Mouse (Mus musculus) midbrain, postnatal 0 days (tissue): ENCODE results near the gene Elf4. TPM values are rescaled to one million over a fixed set of nuclear protein-coding genes. Genes with fewer than 3 reads are reported as not detected.

Experiments used
- ATAC-seq: fragments of 200-750 bp; cut with Nextera tagmentation; 2 replicates; pipeline ENCODE4 v1.8.0; 2017; ENCODE audit warnings: moderate number of reproducible peaks, mild to moderate bottlenecking, moderate TSS enrichment, moderate library complexity; ENCODE audit not compliant: low FRiP score
- DNase-seq: peaks from one replicate; pipeline ENCODE4 v3.0.0-alpha.2; 2015; ENCODE audit warnings: low spot score
- H3K27ac ChIP-seq: fragments of 300-500 bp; sonication (generic); 2 replicates; pipeline ENCODE4 v1.5.1; 2014; ENCODE audit warnings: low read depth, mild to moderate bottlenecking, low read length, mixed read lengths
- H3K27me3 ChIP-seq: fragments of 300-500 bp; sonication (generic); 2 replicates; pipeline ENCODE4 v1.6.1; 2014; ENCODE audit warnings: low read length, control low read depth, mixed read lengths; ENCODE audit not compliant: insufficient read depth
- H3K36me3 ChIP-seq: fragments of 300-500 bp; sonication (generic); 2 replicates; pipeline ENCODE4 v1.6.1; 2014; ENCODE audit warnings: low read length, control low read depth, mixed read lengths; ENCODE audit not compliant: insufficient read depth
- H3K4me1 ChIP-seq: fragments of 300-500 bp; sonication (generic); 2 replicates; pipeline ENCODE4 v1.6.1; 2014; ENCODE audit warnings: mild to moderate bottlenecking, control low read depth, antibody characterized with exemption, low read length, mixed read lengths; ENCODE audit not compliant: insufficient read depth
- H3K4me2 ChIP-seq: fragments of 300-500 bp; sonication (generic); 2 replicates; pipeline ENCODE4 v1.6.1; 2014; ENCODE audit warnings: low read depth, mild to moderate bottlenecking, low read length, mixed read lengths; ENCODE audit not compliant: poor library complexity, severe bottlenecking
- H3K4me3 ChIP-seq: fragments of 300-500 bp; sonication (generic); 2 replicates; pipeline ENCODE4 v1.5.1; 2014; ENCODE audit warnings: low read depth, mild to moderate bottlenecking, low read length, moderate library complexity
- H3K9ac ChIP-seq: fragments of 300-500 bp; sonication (generic); replicated peaks from 2 replicates; pipeline ENCODE4 v1.6.1; 2014; ENCODE audit warnings: mild to moderate bottlenecking, low read length, moderate library complexity, mixed read lengths; ENCODE audit not compliant: poor library complexity, severe bottlenecking
- H3K9me3 ChIP-seq: fragments of 300-500 bp; sonication (generic); 2 replicates; pipeline ENCODE4 v1.6.1; 2016; ENCODE audit warnings: low read length, control low read depth
- CTCF ChIP-seq: IDR thresholded peaks from 2 replicates; pipeline ENCODE4 v1.5.1; 2016; ENCODE audit warnings: antibody characterized with exemption, mild to moderate bottlenecking
- WGBS: fragments of 180-500 bp; shearing (Covaris S2); extraction: QIAGEN DNeasy Blood & Tissue Kit; methylation state at CpG from one replicate; pipeline ENCODE4 v1.1.7; 2014; 5-methylcytosine and 5-hydroxymethylcytosine counted together
- polyA plus RNA-seq: library from polyadenylated mRNA; unstranded; fragments of >200 nt; fragmentation: Nextera tagmentation; extraction: Ambion mirVana; gene quantifications from 2 replicates; pipeline ENCODE4 v1.2.1, GENCODE M21; 2015
- total RNA-seq: library from RNA; depleted of rRNA; stranded (reverse); fragments of >200 nt; gene quantifications from 2 replicates; pipeline ENCODE4 v1.2.3, GENCODE M21; 2014

Gene Elf4
- total and polyA plus RNA-seq, 2 experiments from 2014 or later: 0.22 to 0.99 TPM

DNA sequence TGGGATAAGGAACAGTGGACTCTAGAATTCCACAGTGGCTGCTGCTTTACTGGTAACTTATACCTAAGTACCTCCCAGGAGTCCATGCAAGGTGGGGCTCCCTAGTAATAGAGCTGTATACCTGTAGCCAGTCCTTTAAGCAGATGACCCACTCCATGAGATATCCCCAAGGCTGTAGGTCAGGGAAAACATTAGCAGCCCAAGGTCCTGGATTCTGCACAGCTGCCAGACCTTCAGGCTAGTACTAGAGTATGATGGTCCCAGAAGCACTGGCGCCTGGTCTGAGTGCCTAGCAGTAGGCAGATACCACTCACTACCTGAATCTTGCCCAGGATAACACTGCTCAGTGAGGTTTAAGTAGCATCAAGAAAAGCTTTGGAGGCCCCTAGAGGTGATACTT is 28.7 kb downstream of the Elf4 start:
- WGBS: 76% methylated on average over 1 of the region's 1 CpGs
- no peak overlapping the region for H3K4me3 ChIP-seq
- no peaks in the 10 kb centered on the region for H3K27me3 ChIP-seq
- H3K9me3 ChIP-seq: no peaks in the 10 kb centered on the region
- no peak overlapping the region for H3K27ac ChIP-seq
- no peaks in the 10 kb centered on the region for H3K4me1 ChIP-seq
- DNase-seq (no peak), ATAC-seq (no peak)
- no peaks in the 10 kb centered on the region for H3K36me3 ChIP-seq
- H3K4me2 ChIP-seq: no peak overlapping the region
- TF ChIP-seq CTCF: no peak
- no peak overlapping the region for H3K9ac ChIP-seq

DNA sequence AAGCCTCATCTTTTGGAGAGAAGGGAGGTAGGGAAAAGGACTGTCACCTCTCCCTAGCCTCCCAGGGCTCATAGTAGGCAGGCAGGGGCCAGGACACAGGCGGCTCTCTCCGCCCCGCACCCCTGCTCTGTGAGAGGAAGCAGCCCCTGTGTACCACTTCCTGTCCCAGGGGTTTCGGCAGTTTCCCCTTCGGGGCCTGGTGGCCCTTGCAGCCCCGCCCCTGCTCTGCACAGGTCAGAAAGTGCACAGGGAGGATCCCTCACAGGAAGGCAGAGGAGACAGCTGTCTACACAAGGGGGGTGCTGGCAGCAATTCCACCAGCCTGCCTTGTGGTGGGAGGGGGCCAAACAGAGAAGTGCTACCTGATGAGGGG is 29.4 kb downstream of the Elf4 start:
- DNase-seq: no peak
- Histone ChIP-seq H3K27me3 (no peaks in the 10 kb centered on the region), H3K36me3 (no peaks in the 10 kb centered on the region), H3K9me3 (no peaks in the 10 kb centered on the region), H3K9ac (no peak overlapping the region), H3K27ac (no peak overlapping the region), H3K4me3 (no peak overlapping the region), H3K4me1 (no peaks in the 10 kb centered on the region), H3K4me2 (no peak overlapping the region)
- WGBS: 52% methylated on average over 6 of the region's 6 CpGs
- no peak for TF ChIP-seq CTCF
- ATAC-seq: no peak

DNA sequence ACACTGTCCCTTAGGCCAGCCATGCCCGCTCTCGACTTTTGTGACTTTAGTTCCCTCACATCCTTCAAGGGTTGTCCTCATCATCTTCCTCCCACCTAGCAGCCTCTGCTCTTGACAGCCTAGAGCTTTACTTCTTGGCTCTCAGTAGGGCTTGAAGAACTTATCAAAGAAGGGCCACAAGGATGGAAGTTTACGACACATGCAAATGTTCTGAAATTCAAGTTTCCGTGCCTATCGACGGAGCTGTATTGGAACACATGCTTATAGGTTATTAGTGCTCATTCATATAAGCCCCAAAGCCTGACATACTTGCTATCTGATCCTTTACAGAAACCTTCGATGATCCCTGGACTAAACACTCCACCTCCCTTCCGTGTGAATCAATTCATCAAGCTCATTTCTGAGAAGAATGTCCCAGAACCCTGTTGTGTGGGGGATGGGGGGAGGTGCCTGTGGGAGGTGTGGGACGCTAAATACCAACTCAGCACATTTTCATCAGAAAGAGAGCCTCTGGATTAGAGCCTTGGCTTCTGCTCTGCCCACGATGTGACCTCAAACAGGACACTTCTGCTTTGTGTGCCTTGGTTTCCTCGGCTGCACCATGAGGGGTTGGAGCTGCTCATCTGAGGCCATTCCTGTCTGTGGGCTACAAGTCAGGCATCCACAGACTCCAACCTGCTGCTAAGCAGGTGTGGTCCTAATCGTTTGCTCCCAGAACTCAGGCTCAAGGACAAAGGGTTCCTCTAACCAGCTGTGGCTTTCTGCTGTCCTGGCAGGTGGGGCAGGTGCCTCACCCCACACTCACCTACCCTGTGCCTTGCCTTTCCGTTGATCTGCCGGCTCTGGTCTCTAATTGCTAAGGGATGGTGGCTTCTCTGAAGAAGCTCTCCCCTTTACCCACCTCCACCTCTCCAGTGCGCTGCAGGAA is 30.1 kb downstream of the Elf4 start:
- Histone ChIP-seq H3K4me2 (no peak overlapping the region), H3K36me3 (no peaks in the 10 kb centered on the region), H3K4me3 (no peak overlapping the region), H3K9ac (no peak overlapping the region), H3K9me3 (no peaks in the 10 kb centered on the region), H3K4me1 (no peaks in the 10 kb centered on the region), H3K27me3 (no peaks in the 10 kb centered on the region), H3K27ac (no peak overlapping the region)
- 68% methylated on average over 15 of the region's 15 CpGs for WGBS
- ATAC-seq: no peak
- no peak for TF ChIP-seq CTCF
- no peak for DNase-seq

DNA sequence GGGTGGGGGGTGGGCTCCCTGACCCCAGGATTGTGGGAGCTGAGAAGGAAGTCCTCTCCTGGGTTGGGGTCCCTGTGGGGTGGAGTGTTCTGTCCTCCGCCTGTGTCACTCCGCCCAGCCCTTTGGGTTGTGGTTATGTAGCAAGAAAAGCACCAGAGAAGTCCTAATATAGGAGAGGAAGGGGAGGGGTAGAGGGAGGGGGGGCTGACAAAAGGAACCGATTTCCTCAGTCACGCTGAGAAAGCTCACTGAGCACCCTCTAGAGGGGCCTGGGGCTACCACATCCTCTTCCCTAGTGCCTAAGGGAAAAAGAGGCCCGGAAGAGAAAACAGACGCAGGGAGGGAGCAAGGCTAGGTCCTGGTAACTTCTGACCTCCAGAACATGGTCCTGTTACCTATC is 33.4 kb downstream of the Elf4 start:
- H3K9me3 ChIP-seq: no peaks in the 10 kb centered on the region
- DNase-seq (no peak), ATAC-seq (no peak)
- no peak overlapping the region for H3K9ac ChIP-seq
- H3K27me3 ChIP-seq: no peaks in the 10 kb centered on the region
- 42% methylated on average over 6 of the region's 6 CpGs for WGBS
- no peak overlapping the region for H3K4me3 ChIP-seq
- H3K4me1 ChIP-seq: no peaks in the 10 kb centered on the region
- H3K36me3 ChIP-seq: no peaks in the 10 kb centered on the region
- TF ChIP-seq CTCF: no peak
- no peak overlapping the region for H3K27ac ChIP-seq
- H3K4me2 ChIP-seq: no peak overlapping the region

DNA sequence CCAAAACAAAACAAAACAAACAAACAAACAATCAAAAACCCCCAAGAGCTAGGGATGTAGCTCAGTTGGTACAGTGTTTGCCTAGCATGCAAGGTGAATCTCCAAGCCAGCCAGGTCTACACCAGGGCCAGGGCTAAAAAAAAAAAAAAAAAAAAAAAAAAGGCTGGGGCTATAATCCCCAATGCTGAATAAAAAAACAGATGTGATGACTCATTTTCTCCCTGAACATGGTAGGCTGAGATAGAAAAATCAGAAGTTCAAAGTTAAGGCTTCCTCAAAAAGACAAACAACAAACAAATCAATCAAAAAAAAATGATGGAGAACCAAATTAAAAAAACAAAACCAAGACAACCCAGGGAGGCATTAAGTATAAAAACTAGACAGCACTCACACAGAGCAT is 33.8 kb downstream of the Elf4 start:
- H3K4me2 ChIP-seq: no peak overlapping the region
- no peak overlapping the region for H3K9ac ChIP-seq
- TF ChIP-seq CTCF: no peak
- DNase-seq (no peak), ATAC-seq (no peak)
- no peaks in the 10 kb centered on the region for H3K27me3 ChIP-seq
- H3K36me3 ChIP-seq: no peaks in the 10 kb centered on the region
- H3K4me3 ChIP-seq: no peak overlapping the region
- no peak overlapping the region for H3K27ac ChIP-seq
- H3K4me1 ChIP-seq: no peaks in the 10 kb centered on the region
- no peaks in the 10 kb centered on the region for H3K9me3 ChIP-seq

DNA sequence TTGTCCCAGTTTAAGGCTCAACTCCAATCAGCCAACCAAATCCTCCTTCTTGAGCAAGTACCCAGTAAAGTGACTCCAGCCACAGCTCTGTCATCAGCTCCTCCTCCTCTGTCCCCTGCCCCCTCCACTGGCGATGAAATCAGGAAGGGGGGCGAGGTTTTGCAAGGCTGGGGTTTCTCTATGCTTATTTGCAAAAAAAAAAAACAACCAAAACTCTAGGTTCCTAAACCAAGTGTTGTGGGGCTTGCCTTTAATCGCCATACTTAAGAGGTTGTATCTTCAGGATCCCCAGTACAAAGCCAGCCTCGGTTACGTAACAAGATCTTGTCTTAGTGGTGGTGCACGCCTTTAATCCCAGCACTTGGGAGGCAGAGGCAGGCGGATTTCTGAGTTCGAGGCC is 34.3 kb downstream of the Elf4 start:
- H3K36me3 ChIP-seq: no peaks in the 10 kb centered on the region
- WGBS: 94% methylated on average over 8 of the region's 8 CpGs
- no peak overlapping the region for H3K4me3 ChIP-seq
- no peak overlapping the region for H3K9ac ChIP-seq
- TF ChIP-seq CTCF: no peak
- H3K27ac ChIP-seq: no peak overlapping the region
- H3K27me3 ChIP-seq: no peaks in the 10 kb centered on the region
- H3K9me3 ChIP-seq: no peaks in the 10 kb centered on the region
- no peak overlapping the region for H3K4me2 ChIP-seq
- no peaks in the 10 kb centered on the region for H3K4me1 ChIP-seq
- DNase-seq (no peak), ATAC-seq (no peak)
